Mouse (Mus musculus): ENCODE results near the gene Gm28042. TPM values are rescaled to one million over a fixed set of nuclear protein-coding genes. Genes with fewer than 3 reads are reported as not detected.

The Gm28042 gene
- polyA plus RNA-seq, 1 experiment from 2014 or later = 4.3 TPM

DNA sequence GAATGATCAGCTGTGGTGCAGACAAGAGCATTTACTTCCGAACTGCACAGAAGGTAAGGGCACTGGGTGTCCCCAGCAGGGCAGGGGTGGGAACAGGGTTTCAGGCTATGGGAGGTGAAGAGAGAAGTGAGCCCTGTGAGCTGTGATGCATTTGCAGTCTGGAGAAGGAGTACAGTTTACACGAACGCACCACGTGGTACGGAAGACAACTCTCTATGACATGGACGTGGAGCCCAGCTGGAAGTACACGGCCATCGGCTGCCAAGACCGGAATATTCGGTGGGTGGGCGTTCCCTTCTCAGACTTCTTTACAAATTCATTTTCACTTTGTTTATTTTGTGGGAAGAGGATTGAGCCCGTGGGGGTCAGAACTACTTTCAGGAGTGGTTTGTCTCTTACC is 9.7 kb upstream of the Gm28042 start:
- Histone ChIP-seq H3K4me1 (no peaks in the 10 kb centered on the region), H3K27me3 (ENCODE audit: low read depth, poor library complexity, severe bottlenecking) (no peaks in the 10 kb centered on the region), H3K9me3 (replicated peaks) (no peaks in the 10 kb centered on the region), H3K27ac (no peak overlapping the region), H3K4me3 (no peak overlapping the region), H3K36me3 (peaks cover 77% of the 10 kb centered on the region)
- WGBS = 93% methylated on average over 12 of the region's 12 CpGs
- DNase-seq (ENCODE audit: low spot score) = no peak

DNA sequence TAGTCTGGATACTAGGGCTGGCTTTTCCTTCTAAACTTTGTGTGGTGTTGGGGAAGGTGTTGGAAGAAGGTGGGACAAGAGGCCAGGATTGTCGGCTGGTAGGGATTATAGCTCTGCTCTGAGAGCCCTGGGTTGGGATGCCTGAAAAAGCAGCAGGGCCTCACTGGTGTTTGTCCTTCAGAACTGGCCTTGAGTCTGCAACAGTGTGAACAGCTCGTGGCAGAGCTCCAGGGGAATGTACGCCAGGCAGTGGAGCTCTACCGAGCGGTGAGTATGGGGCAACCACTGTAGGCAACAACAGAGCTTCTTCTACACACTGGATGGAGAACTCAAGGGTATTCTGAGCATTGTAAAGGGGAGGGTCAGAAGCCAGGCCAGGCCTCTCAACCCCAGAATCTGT is 3.0 kb upstream of the Gm28042 start:
- Histone ChIP-seq H3K9me3 (replicated peaks) (no peaks in the 10 kb centered on the region), H3K4me3 (no peak overlapping the region), H3K4me1 (peaks cover 19% of the 10 kb centered on the region), H3K36me3 (peaks cover 64% of the 10 kb centered on the region), H3K27me3 (ENCODE audit: low read depth, poor library complexity, severe bottlenecking) (no peaks in the 10 kb centered on the region), H3K27ac (no peak overlapping the region)
- DNase-seq (ENCODE audit: low spot score) = no peak
- 90% methylated on average over 5 of the region's 5 CpGs for WGBS

GRCm38 (mm10) chr2:120027950-120028331 is 648 bp downstream of the Gm28042 start:
- H3K9me3 ChIP-seq (replicated peaks) = no peaks in the 10 kb centered on the region
- DNase-seq (ENCODE audit: low spot score) = no peak
- 50% methylated on average over 3 of the region's 3 CpGs for WGBS
- peak overlapping the region; percentile 93 for H3K27ac ChIP-seq
- H3K36me3 ChIP-seq = peaks cover 66% of the 10 kb centered on the region
- peaks cover 22% of the 10 kb centered on the region for H3K4me1 ChIP-seq
- no peaks in the 10 kb centered on the region for H3K27me3 ChIP-seq (ENCODE audit: low read depth, poor library complexity, severe bottlenecking)
- H3K4me3 ChIP-seq = peak overlapping the region; percentile 88

GRCm38 (mm10) chr2:120030380-120030779 is 3.1 kb downstream of the Gm28042 start:
- peaks cover 22% of the 10 kb centered on the region for H3K4me1 ChIP-seq
- H3K9me3 ChIP-seq (replicated peaks) = no peaks in the 10 kb centered on the region
- H3K27me3 ChIP-seq (ENCODE audit: low read depth, poor library complexity, severe bottlenecking) = no peaks in the 10 kb centered on the region
- DNase-seq (ENCODE audit: low spot score) = no peak
- peaks cover 68% of the 10 kb centered on the region for H3K36me3 ChIP-seq
- no peak overlapping the region for H3K27ac ChIP-seq
- no peak overlapping the region for H3K4me3 ChIP-seq
- 92% methylated on average over 8 of the region's 8 CpGs for WGBS

GRCm38 (mm10) chr2:120032726-120033467 is 5.6 kb downstream of the Gm28042 start, which contains the start of gene Pla2g4b:
Gene Pla2g4b (plus strand): TSS chr2:120033417.
- no peak for DNase-seq (ENCODE audit: low spot score)
- Histone ChIP-seq H3K4me1 (peaks cover 11% of the 10 kb centered on the region), H3K4me3 (no peak within 1 kb of the TSS), H3K9me3 (replicated peaks) (no peaks in the 10 kb centered on the region), H3K27ac (no peak within 1 kb of the TSS), H3K36me3 (peaks cover 88% of the 10 kb centered on the region), H3K27me3 (ENCODE audit: low read depth, poor library complexity, severe bottlenecking) (no peaks in the 10 kb centered on the region)
- WGBS = 90% methylated on average over 12 of the region's 12 CpGs

DNA sequence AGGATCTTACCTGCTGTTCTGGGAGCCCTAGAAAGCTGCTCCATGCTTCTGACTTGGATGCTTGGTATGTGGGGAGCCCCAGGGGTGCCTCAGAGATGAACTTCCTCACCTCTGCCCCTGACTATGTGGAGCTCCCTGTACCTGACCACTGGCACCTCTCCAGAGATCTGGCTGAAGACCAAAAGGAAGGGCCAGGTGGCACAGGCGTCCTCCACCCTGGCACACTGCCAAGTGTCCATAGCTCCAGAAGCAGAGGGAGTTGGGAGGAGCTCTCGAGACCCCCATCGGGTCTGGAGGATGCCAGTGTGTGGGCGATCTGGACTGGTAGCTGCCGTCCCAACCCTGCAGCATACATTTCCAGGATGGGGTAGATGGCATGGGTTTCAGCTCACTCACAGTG is 6.4 kb downstream of the Gm28042 start:
- Histone ChIP-seq H3K36me3 (peaks cover 96% of the 10 kb centered on the region), H3K9me3 (replicated peaks) (no peaks in the 10 kb centered on the region)
- WGBS = 90% methylated on average over 5 of the region's 5 CpGs

GRCm38 (mm10) chr2:120037744-120038143 is 10.5 kb downstream of the Gm28042 start:
- no peak for DNase-seq (ENCODE audit: low spot score)
- H3K4me3 ChIP-seq = no peak overlapping the region
- no peaks in the 10 kb centered on the region for H3K27me3 ChIP-seq (ENCODE audit: low read depth, poor library complexity, severe bottlenecking)
- H3K36me3 ChIP-seq = peaks cover 98% of the 10 kb centered on the region
- no peak overlapping the region for H3K27ac ChIP-seq
- no peaks in the 10 kb centered on the region for H3K9me3 ChIP-seq (replicated peaks)
- WGBS = 96% methylated on average over 9 of the region's 9 CpGs
- no peaks in the 10 kb centered on the region for H3K4me1 ChIP-seq

More for the DNA sequence above, 6.4 kb downstream of the Gm28042 start:
- Histone ChIP-seq H3K4me3 (no peak overlapping the region), H3K4me1 (0 out of 2 replicates have a peak, but pooled peaks cover 4% of the 10 kb centered on the region), H3K27me3 (ENCODE audit: low read depth, poor library complexity, severe bottlenecking) (no peaks in the 10 kb centered on the region), H3K27ac (no peak overlapping the region)
- DNase-seq (ENCODE audit: low spot score) = no peak

GRCm38 (mm10) chr2:120040991-120041390 is 13.7 kb downstream of the Gm28042 start:
- 87% methylated on average over 5 of the region's 5 CpGs for WGBS
- Histone ChIP-seq H3K4me1 (peaks cover 15% of the 10 kb centered on the region; the same call in 1 of the 2 replicates), H3K4me3 (no peak overlapping the region), H3K36me3 (peaks cover 67% of the 10 kb centered on the region), H3K27ac (no peak overlapping the region), H3K27me3 (ENCODE audit: low read depth, poor library complexity, severe bottlenecking) (no peaks in the 10 kb centered on the region), H3K9me3 (replicated peaks) (no peaks in the 10 kb centered on the region)
- DNase-seq (ENCODE audit: low spot score) = no peak

GRCm38 (mm10) chr2:120044101-120044603 is 16.9 kb downstream of the Gm28042 start:
- Histone ChIP-seq H3K36me3 (peaks cover 35% of the 10 kb centered on the region), H3K27me3 (ENCODE audit: low read depth, poor library complexity, severe bottlenecking) (no peaks in the 10 kb centered on the region), H3K27ac (no peak overlapping the region), H3K4me1 (peaks cover 25% of the 10 kb centered on the region), H3K9me3 (replicated peaks) (no peaks in the 10 kb centered on the region), H3K4me3 (no peak overlapping the region)
- DNase-seq (ENCODE audit: low spot score) = no peak
- 61% methylated on average over 4 of the region's 4 CpGs for WGBS

DNA sequence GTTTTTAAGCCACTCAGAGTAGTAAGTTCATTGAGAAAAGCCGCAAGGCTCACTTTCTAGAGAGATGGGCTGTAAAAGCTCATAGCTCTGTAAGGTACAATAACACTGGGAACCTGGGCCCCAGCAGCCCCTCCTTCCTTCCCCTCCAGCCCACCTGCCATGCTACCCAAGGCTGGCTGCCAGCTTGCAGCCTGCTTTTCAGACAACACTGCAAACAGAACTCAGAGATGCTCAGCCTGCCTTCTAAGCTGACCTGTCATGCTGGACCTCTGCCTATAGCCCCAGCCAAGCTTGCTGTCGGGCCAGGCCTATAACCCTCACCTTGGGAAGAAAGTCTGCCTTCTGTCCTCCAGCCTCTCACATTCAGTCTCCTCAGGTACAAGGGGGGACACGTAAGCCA is 17.4 kb downstream of the Gm28042 start:
- Histone ChIP-seq H3K27ac (no peak overlapping the region), H3K4me3 (no peak overlapping the region), H3K9me3 (replicated peaks) (no peaks in the 10 kb centered on the region), H3K36me3 (peaks cover 30% of the 10 kb centered on the region), H3K4me1 (peaks cover 25% of the 10 kb centered on the region), H3K27me3 (ENCODE audit: low read depth, poor library complexity, severe bottlenecking) (no peaks in the 10 kb centered on the region)
- 66% methylated on average over 3 of the region's 3 CpGs for WGBS
- DNase-seq (ENCODE audit: low spot score) = no peak

GRCm38 (mm10) chr2:120046486-120047310 is 19.4 kb downstream of the Gm28042 start:
- DNase-seq (ENCODE audit: low spot score) = no peak
- Histone ChIP-seq H3K4me3 (no peak overlapping the region), H3K36me3 (peaks cover 10% of the 10 kb centered on the region), H3K27me3 (ENCODE audit: low read depth, poor library complexity, severe bottlenecking) (no peaks in the 10 kb centered on the region), H3K9me3 (replicated peaks) (no peaks in the 10 kb centered on the region), H3K4me1 (peaks cover 28% of the 10 kb centered on the region), H3K27ac (peak overlapping the region; percentile 5; the same call in 1 of the 2 replicates)
- WGBS = 72% methylated on average over 14 of the region's 14 CpGs

- Histone ChIP-seq H3K9me3 (replicated peaks) (no peaks in the 10 kb centered on the region), H3K27ac (no peak overlapping the region), H3K27me3 (ENCODE audit: low read depth, poor library complexity, severe bottlenecking) (no peaks in the 10 kb centered on the region), H3K36me3 (no peaks in the 10 kb centered on the region), H3K4me3 (no peak overlapping the region), H3K4me1 (peaks cover 28% of the 10 kb centered on the region)
- WGBS = 79% methylated on average over 9 of the region's 9 CpGs
- no peak for DNase-seq (ENCODE audit: low spot score)
These were observed 20.9 kb downstream of the Gm28042 start for GRCm38 (mm10) chr2:120048173-120048572.

Measured in limb, embryonic 10.5 days (tissue).